Mouse (Mus musculus): Measurements from ENCODE around the gene Gm20503.

Gene Gm20503

DNA sequence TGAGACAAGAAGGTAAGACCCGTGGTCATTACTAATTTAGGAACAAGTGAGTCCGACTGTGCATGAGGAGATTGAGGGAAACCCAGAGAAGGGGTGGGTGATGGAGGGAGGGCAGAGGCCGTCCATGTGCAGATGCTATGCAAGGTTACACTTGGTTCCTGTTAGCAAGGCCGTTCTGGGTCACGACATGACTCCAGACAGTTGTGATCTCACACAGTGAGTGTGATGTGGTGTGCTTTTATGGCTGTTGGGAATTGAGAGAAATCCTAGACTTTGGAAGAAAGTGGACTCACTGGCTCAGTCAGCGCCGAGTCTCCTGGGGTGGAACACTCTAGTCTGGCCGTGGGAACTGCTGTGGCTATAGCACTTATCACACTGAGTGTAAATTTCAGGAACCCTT, 3.2 kb downstream of the Gm20503 start:
- in situ Hi-C loops (cut with MboI, MseI), result no loop called here

DNA sequence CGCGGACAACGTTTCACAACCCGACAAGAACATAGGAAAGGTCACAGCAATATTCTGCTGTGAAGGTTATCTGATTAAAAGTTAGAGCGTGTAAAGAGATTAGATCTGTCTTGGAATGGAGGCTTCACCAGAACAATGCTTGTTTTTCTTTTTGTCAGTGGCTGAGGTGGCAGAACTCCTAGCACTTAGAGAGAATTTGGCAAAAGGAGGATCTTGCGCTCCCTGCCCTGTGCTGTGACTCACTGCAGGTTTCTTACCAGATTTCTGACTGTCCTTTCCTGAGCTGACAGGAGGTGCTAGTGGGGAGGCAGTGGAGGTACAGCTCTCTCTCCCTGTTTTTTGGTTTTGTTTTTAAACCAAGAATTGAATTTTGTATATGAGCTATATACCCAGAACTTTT, 4.0 kb downstream of the Gm20503 start:
- in situ Hi-C loops (cut with MboI, MseI), result no loop called here

DNA sequence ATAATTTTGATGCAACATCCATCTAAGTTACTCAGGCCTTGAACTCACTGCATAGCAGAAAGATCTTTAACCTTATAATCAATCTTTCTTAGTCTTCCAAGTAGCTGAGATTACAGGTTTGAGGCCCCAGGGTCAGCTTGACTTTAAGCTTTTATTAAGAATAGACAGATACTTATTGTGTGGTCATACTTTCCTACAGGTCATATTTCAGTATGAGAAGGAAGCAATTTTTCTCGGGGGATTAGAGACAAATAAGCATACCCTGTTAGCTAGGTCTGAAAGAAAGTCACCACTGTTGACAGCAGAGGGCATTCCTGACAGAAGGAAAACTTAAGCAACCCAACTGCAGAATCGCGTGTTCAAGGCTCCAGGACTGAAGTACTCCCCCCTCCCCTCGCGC, 5.0 kb downstream of the Gm20503 start:
- in situ Hi-C loops (cut with MboI, MseI), result no loop called here

DNA sequence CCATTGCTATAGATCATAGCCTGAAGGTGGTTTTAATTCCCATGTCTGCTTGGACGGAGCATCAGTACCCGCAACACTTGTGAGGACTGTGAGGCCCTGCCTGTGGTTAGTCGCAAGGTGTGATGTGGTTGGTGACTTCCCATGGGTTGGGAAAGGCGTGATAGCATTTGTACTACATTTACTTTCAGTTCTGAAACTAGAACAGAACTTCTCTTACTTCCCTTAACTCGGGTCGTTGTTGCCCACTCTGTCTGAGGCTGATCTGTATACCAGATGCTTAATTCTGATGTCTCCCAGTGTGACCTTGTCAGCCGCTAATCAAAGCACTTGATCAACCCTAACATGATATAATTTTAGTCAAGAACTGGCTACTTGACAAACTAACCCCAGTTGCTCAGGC, 6.2 kb downstream of the Gm20503 start:
- in situ Hi-C loops (cut with MboI, MseI), result no loop called here

DNA sequence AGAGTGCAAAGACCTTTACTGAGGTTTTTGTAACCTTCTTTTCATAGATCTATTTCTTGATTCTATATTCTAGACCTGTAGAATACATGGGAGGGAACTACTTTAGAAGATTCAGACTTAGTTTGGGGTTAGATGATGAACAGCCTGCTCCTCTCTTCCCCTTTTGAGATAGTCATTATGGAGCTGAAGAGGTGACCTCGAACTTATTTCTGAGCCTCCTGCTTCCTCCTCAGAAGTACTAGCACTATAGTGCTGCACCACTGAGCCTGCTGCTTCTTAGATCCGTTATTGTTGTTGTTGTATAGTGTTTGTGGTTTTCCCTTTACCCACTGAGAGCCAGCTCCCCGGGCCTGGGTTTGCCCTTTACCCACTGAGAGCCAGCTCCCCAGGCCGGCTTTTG, 6.7 kb downstream of the Gm20503 start:
- in situ Hi-C loops (cut with MboI, MseI), result no loop called here

DNA sequence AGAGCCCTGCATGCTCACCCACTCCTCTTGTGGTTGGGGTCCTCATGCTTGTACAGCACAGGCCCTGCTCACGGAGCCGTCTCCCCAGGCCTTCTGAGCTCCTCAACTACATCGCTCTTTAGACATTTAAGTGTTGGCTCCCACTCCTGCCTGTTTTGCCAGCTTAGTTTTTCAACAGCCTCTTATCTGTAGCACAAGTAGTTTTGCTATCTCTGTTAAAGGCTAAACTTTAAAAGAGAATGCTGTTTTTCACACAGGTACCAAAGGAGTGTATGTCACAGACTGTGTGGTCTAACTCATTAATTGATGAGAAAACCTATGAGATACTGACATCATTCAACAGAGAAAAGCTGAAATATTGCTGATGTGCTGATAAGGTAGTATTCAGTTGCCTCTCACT, 8.4 kb downstream of the Gm20503 start:
- in situ Hi-C loops (cut with MboI, MseI), result no loop called here

DNA sequence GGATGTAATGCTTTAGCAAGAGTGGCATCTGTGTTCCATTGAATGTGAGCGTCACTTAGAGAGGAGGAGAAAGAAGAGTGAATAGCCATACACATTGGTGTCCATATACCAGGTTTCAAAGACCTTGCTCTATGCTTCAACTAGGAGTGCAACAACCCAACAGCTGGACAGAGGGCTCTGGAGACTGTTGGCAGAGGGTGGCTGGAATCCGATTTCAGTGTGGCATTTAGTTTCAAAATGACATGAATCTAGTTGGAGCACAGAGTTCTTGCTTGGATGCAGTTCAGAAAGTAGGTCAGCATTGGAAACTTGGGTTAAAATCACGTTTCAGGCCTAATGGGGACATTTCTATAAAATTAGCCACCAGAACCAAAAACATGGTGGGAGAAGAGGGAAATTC, 12.2 kb downstream of the Gm20503 start:
- in situ Hi-C loops (cut with MboI, MseI), result no loop called here

DNA sequence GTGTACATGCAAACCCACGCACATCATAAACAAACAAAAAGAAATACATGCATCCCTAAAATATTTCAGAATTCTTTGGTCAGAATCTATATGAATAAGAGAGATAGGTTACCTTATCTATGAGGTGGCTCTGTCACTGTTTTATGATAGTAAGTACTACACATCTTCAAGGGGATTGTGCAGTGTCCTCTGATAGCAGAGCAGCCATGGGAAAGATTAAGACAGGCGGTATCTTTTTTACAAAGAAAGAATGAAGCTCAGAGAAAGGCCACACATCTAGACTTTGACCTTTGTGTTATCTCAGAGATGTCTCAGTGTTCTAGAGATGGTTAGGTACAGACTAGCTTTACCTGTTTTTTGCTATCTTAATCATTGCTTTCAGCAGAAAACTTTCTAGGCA, 13.9 kb downstream of the Gm20503 start:
- in situ Hi-C loops (cut with MboI, MseI), result no loop called here

DNA sequence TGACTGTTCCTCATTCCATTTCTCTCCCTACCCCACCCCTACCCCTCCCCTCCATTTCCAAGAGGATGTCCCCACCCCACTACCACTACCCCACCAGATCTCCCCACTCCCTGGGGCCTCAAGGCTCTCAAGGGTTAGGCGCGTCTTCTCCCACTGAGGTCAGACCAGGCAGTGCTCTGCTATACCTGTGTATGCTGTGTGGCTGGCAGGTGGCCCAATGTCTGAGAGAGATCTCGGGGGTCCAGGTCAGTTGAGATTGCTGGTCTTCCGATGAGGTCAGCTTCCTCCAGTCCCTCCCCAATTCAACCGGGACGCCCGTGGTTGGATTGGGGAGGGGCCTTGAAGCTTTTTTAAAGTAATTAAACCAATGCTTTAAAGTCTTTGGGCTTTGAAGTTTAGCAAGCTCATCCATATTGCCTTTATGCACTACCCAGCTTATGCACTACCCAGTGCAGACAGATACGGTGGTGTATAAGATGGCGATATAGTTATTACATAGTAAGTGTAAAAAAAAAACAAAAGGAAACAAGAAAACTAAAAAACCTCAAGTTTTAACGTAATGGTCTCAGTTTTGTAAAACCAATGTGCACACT, 31.4 kb downstream of the Gm20503 start:
- in situ Hi-C loops (cut with MboI, MseI), result no loop called here

DNA sequence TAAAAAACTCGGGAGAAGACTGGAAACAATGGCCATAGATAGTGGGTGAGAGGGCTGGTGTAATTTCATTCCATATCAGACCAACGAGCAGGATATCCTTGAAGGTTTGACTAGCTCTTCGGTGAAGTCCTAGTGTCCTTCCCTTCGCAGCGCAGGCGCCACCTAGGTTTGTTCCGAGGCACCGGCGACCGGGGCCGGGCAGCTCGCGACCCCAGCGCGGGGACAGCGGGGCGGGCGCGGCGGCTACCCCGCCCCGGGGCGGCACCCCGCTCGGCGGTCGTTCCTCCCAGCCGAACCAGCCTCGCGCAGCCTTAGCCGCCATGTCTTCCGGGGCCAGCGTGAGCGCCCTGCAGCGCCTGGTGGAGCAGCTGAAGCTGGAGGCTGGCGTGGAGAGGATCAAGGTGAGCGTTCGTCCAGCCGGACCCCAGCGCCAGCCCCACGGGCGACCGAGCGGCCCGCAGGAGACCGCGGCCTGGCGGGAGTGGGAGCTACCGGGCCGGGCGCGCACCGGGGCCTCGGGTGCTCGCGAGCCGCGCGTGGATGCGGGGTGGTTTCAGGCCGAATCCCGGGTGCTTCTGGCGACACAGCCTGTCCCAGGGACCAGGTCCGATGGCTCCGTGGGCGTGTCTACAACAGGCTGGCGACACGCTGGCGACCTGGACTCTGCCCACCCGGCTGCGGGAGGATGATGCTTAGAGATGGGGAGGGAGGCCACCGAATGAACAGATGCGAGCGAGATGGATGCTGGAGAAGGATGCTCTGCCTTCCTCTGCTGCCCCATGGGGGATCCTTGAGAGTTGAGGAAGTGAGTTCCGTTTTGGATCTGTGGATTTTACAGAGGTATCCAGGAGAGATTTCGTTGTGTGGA, 32.1 kb downstream of the Gm20503 start, which contains the start of gene Gng10:
Gene Gng10, plus strand, starts transcription at position 171 of the 868 bp plus-strand sequence.
- in situ Hi-C loops (cut with MboI, MseI), result no loop called here

DNA sequence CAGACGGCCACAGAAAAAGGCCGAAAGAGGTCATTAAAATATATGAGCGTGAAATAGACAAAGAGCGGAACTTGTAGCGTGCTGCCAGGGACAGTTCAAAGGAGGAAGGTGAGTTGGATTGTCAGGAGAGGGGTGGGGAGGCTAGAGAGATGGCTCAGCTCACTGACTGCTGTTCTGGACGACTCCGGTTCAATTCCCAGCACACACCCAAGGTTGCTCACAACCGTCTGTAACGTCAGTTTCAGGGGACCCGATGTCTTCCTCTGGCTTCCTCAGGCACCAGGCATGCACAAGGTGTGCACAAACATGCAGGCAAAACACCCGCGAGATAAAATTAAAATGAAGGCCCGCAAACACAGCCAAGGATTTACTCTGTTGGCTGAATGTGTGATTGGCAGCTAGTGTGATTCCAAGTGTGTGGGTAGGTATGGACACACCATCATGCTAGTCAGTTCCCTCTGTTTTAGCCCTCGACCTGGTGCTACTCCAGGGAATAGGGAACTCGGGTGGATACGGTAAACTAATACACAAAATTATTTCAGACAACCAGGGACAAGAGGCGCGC, 32.9 kb downstream of the Gm20503 start:
- in situ Hi-C loops (cut with MboI, MseI), result no loop called here

DNA sequence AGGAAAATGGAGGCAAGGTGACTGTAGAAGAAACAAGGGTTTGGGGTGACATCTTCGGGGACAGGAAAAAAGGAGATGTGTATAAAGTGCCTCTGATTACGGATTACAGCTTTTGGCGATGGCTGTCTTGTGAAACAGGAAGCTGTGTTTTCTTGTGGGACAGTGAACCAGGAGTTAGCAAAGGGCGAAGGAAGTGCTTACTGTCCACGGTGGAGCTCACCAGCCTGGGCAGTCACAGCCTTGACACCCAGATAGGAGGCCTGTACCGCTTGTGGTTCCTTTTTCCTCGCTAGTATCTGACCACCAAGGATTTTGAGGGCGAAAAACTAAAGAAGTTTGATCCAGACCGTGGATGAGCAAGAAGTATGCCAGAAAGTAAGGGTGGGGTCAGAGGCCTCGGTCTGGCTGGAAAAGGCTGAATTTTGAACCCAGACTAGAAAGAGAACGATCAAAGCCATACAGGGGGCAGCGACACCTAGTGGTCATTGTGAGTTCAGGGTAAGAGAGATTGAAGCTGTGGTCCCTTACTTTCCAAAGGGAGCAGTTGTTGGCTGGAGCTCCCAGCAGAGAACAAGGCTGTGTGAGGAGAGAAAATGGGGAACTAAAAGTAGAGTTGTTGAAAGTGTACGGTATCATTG, 33.6 kb downstream of the Gm20503 start:
- in situ Hi-C loops (cut with MboI, MseI), result no loop called here

DNA sequence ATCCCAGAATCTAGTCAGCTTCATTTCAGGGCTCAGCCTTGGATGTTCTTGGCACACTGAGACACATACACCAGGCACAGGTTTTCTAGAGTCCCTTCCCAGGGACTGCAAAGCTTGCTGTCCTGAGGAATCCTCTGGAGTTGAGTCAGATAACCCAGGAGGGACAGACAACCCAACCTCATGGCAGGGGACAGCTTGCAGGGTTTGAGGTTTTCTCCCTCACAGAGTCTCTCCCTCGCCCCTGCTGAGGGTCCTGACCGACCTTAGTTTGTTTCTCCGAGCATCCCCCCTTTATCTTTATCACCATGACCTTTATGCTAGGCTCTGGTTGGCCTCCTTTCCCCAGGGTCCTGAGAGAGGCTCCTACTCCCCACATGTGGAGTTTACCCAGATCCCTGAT, 34.5 kb downstream of the Gm20503 start:
- in situ Hi-C loops (cut with MboI, MseI), result no loop called here

DNA sequence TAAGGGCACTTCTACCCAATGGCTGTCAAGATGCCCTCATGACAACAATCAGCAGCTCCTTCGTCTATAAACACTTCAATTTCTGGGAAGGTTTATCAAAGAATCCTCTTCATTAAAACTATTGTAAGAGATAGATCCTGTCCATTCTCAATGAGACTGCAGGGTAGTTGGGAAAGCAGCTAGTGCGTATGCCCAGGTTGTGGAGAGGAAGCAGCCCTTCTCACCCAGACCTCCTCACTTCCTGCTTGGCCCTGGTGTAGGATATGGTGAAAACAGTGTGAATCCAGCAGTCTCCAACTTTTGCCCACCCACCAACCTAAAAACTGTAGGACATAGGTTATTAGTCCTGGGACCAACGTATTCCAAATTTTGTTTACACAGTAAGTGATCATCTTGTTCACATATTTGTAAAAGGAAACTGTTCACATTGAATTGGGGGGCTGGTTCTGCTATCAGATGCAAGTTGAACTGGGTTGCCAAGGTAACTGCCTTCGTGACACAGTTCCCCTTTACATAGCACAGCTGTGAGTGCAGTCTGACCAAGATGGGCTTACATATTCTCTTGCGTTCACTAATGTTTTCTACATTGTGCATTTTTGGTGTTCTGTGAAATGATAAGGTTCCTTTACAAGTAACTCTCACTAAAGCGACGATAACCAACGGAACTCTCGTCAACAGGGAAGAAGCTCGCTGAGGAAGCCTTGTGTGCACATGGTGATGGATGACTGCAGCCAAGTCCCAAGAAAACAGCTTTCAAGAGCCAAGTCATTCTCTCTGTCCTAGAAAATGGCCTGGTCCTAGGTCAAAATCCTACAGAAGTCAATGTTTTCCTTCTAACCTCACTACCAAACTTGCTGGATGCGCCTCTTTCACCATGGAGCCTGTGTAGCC, 37.6 kb downstream of the Gm20503 start:
- in situ Hi-C loops (cut with MboI, MseI), result loop anchor here (5.0 kb wide), 1 partner anchor 58 kb away; no protein-coding TSS in a partner anchor

DNA sequence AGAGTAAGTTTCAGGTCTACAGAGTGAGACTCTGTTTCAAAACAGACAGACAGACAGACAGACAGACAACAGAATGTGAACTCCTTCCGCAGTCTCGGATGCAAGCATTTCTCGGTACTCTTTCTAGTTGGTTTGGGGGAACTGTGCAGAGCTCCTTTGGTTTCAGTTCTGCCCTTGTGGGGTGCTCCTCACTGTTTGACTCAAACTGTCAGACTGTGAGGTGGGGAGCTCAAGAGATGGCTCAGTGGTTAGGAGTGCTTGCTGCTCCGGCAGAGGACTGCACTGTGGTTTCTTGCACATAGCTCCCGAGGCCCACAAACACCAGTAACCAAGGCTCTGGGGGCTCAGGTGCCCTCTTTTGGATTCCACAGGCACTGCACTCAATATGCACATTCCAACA, 40.1 kb downstream of the Gm20503 start:
- in situ Hi-C loops (cut with MboI, MseI), result loop anchor here (5.0 kb wide), 1 partner anchor 61 kb away; no protein-coding TSS in a partner anchor

DNA sequence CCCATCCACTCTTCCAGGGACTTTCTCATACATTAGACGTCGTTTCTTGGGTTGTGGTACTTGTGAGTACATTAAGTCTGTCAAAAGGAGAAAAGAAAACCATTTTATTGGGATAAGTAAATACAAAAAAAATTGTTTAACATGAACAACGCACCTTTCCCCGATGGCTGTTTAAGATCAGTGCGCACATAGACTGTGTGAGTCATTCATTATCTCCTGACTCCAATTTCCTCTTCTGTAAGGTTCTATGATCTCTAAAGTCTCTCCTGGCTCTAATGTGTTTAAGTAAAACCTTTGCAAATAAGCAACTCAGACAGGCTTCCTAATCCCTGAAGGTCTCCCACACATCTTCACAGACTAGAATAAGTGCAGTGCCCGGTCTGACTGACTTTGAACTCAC, 40.9 kb downstream of the Gm20503 start:
- in situ Hi-C loops (cut with MboI, MseI), result loop anchor here (5.0 kb wide), 1 partner anchor 62 kb away; no protein-coding TSS in a partner anchor

DNA sequence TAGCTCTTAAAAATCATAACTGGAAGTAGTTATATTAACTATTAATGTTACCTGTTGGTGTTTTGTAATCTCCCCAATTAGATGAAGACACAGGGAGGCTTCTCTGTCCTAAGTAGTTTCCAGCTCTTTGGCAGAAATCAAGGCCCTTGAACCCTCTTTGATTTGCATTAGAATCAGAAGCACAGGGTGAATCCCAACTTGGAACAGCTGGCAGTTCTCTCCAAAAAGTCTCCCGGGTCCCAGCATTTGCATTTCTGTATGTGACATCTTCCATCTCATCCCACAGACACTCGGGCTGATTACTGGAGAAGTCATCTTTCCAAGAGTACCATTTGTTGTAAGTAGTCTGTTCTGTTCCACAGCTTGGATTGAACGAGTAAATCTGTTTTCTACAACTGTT, 44.2 kb downstream of the Gm20503 start:
- in situ Hi-C loops (cut with MboI, MseI), result no loop called here

DNA sequence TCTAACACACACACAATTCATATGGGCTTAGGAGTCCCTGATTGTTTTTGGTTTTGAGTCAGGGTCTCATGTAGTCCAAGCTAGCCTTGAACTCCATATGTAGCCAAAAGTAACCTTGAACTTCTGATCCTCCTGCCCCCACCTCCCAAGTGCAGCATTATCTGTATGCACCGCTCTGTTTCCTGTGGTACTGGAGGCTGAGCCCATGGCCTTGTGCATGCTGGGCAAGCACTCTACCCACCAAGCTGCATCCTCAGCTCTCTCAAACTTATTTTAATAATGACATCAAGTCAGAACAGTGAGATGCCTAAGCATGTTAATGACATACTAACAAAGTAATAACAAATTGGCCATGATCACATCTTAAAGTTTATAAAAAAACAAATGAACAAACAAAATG, 48.1 kb downstream of the Gm20503 start:
- in situ Hi-C loops (cut with MboI, MseI), result no loop called here

DNA sequence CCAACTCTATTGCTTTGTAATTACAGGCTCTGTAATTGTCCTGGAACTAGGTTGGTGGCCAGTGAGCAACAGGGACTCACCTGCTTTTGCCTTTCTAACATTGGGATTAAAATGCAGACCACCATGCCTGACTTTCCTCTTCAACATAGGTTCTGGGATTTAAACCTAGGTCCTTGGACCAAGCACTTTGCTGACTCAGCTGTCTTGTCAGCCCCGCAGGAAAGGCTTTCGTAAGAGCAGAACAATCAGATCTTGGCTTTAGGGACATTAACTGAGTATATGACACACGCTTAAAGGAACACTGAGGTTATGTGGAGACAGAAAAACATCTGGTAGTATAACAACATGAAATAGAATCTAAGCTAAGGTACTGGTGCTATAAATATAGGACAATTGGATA, 54.9 kb downstream of the Gm20503 start:
- in situ Hi-C loops (cut with MboI, MseI), result no loop called here

DNA sequence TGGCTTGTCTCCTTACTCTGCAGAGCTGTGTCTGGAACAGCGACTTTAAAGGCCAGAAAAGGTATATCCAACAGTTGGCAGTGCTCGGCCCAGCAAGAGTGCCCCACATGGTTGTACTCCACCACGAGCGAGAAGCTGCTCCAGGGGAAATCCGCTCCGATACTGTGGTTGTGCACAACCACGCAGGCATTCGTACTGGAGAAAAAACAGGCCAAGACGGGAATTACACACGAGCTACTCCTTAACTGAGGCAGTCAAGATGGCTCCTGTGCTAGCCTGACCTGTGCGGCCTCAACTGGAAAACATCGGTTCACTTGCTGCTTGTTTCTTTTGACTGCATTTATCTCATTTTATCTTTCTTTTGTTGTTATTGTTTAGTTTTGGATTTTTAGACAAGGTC, 59.5 kb downstream of the Gm20503 start:
- in situ Hi-C loops (cut with MboI, MseI), result no loop called here

DNA sequence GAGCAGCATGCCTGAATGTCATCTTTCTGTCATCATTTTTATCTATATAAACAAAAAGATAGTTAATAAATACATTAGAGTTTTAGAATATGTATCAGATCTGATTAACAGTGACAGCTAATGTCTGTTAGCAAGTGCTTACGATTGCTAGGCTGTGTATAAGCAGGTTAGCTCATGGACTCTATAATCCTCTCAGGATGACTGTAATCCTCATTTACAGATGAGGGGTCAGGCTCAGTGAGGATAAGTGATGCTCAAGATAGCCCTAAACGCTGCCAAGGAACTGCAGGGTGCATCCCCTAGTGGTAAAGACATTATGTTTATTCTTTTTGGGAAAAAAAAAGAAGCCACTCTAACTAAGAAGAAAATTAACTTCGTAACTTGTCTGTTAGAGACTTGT, 66.3 kb downstream of the Gm20503 start:
- in situ Hi-C loops (cut with MboI, MseI), result no loop called here
